Mouse (Mus musculus): Measurements from ENCODE around the gene Brdt. TPM values are rescaled to one million over a fixed set of nuclear protein-coding genes. Genes with fewer than 3 reads are reported as not detected.
"Not testable (repeated sequence)": the region's sequence is repeated elsewhere in the genome, so short reads cannot be mapped to it uniquely, and the experiment has no call there.

The Brdt gene
- polyA plus RNA-seq, 1 experiment, result not detected

DNA sequence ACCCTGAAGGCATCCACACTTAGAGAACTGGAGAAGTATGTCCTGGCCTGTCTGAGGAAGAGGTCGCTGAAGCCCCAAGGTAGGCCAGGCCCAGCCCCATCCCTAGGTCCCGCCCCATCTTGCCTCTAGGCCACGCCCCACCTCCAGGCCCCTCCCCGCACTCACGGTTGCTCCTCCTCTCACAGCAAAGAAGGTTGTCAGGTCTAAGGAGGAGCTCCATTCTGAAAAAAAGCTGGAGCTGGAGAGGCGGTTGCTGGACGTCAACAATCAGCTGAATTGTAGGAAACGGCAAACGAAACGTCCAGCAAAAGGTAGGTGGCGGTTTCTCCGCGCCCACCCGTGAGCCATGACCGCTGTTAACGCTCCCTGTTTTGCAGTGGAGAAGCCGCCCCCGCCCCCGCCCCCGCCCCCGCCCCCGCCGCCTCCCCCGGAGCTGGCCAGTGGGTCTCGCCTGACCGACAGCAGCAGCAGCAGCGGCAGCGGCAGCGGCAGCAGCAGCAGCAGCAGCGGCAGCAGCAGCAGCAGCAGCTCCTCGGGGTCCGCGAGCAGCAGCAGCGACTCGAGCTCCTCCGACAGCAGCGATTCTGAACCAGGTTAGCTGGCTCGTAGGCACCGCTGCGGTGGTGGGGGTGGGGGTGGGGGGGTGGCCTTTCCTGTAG lies 28.6 kb downstream of the Brdt start:
- H3K4me3 ChIP-seq (replicated peaks), result peak overlapping the region; percentile 64
- H3K27me3 ChIP-seq (ENCODE audit: control insufficient read depth), result peaks cover 2% of the 10 kb centered on the region; the same call in 1 of the 2 replicates
- H3K36me3 ChIP-seq (ENCODE audit: control insufficient read depth), result no peaks in the 10 kb centered on the region
- peaks cover 7% of the 10 kb centered on the region for H3K4me1 ChIP-seq (ENCODE audit: control insufficient read depth)
- H3K9me3 ChIP-seq (ENCODE audit: control insufficient read depth, low read length), result no peaks in the 10 kb centered on the region
- no peak for TF ChIP-seq TAL1 (IDR thresholded peaks at IDR 0.05; ENCODE audit: low read length)
- no peak for TF ChIP-seq GATA1 (IDR thresholded peaks at IDR 0.05; ENCODE audit: low read length)

DNA sequence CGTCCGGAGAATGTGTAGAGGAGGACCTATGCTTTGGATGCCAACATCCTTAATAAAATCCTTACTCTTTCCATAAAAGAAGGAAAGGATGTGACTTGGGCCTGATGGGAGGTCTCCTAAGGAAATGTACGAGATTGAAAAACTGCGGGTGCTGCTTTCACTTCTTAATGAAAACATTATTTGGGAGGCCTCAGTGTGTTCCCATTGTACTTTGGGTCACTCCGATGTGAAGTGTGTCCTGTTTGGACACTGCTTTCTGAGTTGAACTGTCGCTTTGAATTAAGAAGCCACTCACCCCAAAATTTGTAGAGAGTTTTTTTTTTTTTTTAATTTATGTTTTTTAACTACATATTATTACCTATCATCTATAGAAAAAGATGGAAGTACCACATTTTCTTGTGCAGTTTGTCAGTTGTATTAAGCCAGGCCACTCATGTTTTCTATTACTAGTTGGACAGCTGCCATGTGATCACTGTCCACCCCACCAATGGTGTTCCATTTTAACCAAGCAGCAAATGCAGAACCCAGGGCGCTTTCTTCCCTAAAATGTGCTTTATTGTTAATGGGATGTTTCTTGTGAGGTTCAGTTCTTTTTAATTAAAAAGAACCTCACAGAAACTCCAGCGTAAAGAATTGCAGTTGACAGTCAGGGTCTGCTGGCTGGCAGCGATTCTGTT lies 29.2 kb downstream of the Brdt start:
- Histone ChIP-seq H3K4me1 (ENCODE audit: control insufficient read depth) (peaks cover 7% of the 10 kb centered on the region), H3K9me3 (ENCODE audit: control insufficient read depth, low read length) (no peaks in the 10 kb centered on the region), H3K27me3 (ENCODE audit: control insufficient read depth) (peaks cover 2% of the 10 kb centered on the region; the same call in 1 of the 2 replicates), H3K36me3 (ENCODE audit: control insufficient read depth) (no peaks in the 10 kb centered on the region), H3K4me3 (replicated peaks) (peak overlapping the region; percentile 64)
- TF ChIP-seq TAL1 (IDR thresholded peaks at IDR 0.05; ENCODE audit: low read length) (no peak), GATA1 (IDR thresholded peaks at IDR 0.05; ENCODE audit: low read length) (no peak)

DNA sequence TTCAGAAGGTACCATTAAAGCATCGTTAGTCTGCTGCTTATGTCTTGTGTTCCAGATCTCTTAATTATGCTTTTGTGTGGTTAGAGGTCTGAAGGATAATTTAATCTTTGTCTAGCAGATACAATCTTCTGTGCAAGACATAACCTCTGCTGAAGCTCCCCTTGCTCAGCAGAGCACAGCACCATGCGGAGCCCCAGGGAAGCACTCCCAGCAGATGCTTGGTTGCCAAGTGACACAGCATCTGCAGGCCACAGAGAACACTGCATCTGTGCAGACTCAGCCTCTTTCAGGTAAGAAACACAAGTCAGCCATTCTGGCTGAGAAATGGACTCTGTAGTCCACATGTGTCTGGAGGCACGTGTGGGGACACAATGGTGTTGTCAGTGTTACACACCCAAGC lies 39.1 kb downstream of the Brdt start:
- Histone ChIP-seq H3K36me3 (ENCODE audit: control insufficient read depth) (no peaks in the 10 kb centered on the region), H3K27me3 (ENCODE audit: control insufficient read depth) (peaks cover 3% of the 10 kb centered on the region; the same call in 1 of the 2 replicates), H3K9me3 (ENCODE audit: control insufficient read depth, low read length) (no peaks in the 10 kb centered on the region), H3K4me1 (ENCODE audit: control insufficient read depth) (no peaks in the 10 kb centered on the region), H3K4me3 (replicated peaks) (no peak overlapping the region)
- TF ChIP-seq GATA1 (IDR thresholded peaks at IDR 0.05; ENCODE audit: low read length), result no peak
- TF ChIP-seq TAL1 (IDR thresholded peaks at IDR 0.05; ENCODE audit: low read length), result no peak

DNA sequence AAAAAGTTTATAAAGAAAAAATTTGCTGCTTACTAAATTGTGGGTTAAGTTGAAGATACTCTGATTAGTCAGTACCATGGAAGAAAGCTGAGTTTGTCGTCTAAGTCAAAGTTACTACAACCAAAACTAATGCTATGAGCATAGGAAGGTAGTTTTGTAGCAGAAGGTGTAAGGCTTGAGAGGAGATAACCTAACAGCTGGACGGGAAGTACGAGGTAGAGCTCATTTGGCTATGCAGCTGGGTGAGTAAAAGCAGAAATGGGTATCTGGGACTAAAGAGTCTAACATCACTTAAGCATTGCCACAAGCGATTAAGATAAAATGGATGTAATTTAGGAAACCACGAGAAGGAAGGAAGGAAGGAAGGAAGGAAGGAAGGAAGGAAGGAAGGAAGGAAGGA lies 40.4 kb downstream of the Brdt start:
- no peak overlapping the region for H3K4me3 ChIP-seq (replicated peaks)
- no peaks in the 10 kb centered on the region for H3K9me3 ChIP-seq (ENCODE audit: control insufficient read depth, low read length)
- H3K27me3 ChIP-seq (ENCODE audit: control insufficient read depth), result peaks cover 3% of the 10 kb centered on the region; the same call in 1 of the 2 replicates
- H3K36me3 ChIP-seq (ENCODE audit: control insufficient read depth), result no peaks in the 10 kb centered on the region
- H3K4me1 ChIP-seq (ENCODE audit: control insufficient read depth), result no peaks in the 10 kb centered on the region
- TF ChIP-seq GATA1 (IDR thresholded peaks at IDR 0.05; ENCODE audit: low read length), result no peak
- TF ChIP-seq TAL1 (IDR thresholded peaks at IDR 0.05; ENCODE audit: low read length), result no peak

DNA sequence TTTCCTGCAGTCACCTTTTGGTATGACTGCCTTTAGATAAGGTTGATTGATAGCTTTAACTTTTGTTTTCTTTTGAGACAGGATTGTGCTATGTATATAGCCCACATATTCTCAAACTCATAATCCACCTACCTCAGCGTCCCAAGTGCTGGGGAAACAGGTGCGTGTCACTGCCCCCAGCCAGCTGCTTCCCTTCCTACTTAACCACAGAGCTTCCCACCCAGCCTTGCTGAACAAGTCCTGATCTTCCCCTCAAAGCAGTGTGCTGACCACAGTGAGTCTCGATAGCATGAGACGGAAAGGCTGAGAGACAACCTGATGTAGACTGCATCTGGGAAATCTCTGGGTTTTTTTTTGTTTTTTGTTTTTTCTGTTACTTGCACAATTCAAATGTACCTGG lies 42.3 kb downstream of the Brdt start:
- TF ChIP-seq TAL1 (IDR thresholded peaks at IDR 0.05; ENCODE audit: low read length) (no peak), GATA1 (IDR thresholded peaks at IDR 0.05; ENCODE audit: low read length) (no peak)

DNA sequence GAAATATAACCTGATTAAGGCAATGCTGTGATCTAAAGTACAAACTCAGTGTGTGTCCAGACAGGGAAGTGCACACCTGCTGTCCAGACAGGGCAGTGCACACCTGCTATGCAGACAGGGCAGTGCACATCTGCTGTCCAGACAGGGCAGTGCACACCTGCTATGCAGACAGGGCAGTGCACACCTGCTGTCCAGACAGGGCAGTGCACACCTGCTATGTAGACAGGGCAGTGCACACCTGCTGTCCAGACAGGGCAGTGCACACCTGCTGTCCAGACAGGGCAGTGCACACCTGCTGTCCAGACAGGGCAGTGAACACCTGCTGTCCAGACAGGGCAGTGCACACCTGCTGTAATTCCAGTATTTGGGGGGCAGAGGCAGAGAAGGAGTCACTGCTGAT lies 55.5 kb downstream of the Brdt start:
- H3K4me3 ChIP-seq (replicated peaks); H3K4me1 ChIP-seq (ENCODE audit: control insufficient read depth); H3K9me3 ChIP-seq (ENCODE audit: control insufficient read depth, low read length); H3K27me3 ChIP-seq (ENCODE audit: control insufficient read depth); H3K36me3 ChIP-seq (ENCODE audit: control insufficient read depth): not testable (repeated sequence)

More for the DNA sequence above, 42.3 kb downstream of the Brdt start:
- Histone ChIP-seq H3K4me1 (ENCODE audit: control insufficient read depth) (no peaks in the 10 kb centered on the region), H3K27me3 (ENCODE audit: control insufficient read depth) (peaks cover 3% of the 10 kb centered on the region; the same call in 1 of the 2 replicates), H3K4me3 (replicated peaks) (no peak overlapping the region), H3K9me3 (ENCODE audit: control insufficient read depth, low read length) (no peaks in the 10 kb centered on the region), H3K36me3 (ENCODE audit: control insufficient read depth) (no peaks in the 10 kb centered on the region)

DNA sequence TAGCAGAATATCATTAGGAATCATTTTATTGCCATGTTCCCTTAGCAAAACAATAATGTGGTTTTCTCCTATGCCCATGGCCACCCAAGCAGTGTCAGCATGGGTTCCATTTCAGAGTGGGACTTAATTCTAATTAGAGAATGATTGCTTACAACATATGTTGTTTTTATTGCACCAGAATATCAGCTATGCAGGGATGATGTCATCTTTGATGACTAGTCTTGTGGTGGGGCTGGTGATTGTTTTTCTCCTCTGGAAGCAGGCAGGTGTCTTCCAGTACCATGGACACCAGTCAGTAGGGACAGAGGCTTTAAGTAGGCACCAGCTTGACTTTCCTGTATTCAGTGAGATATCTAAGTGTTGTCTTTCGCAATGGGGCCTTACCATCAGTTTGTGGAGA lies 56.8 kb downstream of the Brdt start:
- Histone ChIP-seq H3K9me3 (ENCODE audit: control insufficient read depth, low read length) (no peaks in the 10 kb centered on the region), H3K36me3 (ENCODE audit: control insufficient read depth) (no peaks in the 10 kb centered on the region), H3K4me3 (replicated peaks) (no peak overlapping the region), H3K27me3 (ENCODE audit: control insufficient read depth) (peaks cover 3% of the 10 kb centered on the region), H3K4me1 (ENCODE audit: control insufficient read depth) (no peaks in the 10 kb centered on the region)
- TF ChIP-seq TAL1 (IDR thresholded peaks at IDR 0.05; ENCODE audit: low read length), result no peak
- TF ChIP-seq GATA1 (IDR thresholded peaks at IDR 0.05; ENCODE audit: low read length), result no peak

DNA sequence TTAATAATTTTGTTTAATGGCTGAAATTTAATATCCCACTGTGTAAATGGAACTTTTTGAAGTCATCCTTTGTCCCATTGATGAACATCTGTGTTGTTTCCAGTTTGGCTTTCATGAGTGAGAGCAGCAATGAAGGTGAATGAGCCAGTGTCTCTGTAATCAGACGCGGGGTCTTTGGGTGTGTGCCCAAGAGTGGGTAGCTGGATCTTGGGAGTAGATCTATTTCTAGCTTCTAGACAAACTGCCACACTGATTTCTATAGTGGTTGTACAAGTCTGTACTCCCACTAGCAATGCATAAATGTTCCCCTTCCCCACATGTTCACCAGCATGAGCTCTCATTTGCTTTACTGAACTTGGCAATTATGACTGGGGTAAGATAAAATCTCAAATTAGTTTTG lies 58.4 kb downstream of the Brdt start:
- TF ChIP-seq TAL1 (IDR thresholded peaks at IDR 0.05; ENCODE audit: low read length) (no peak), GATA1 (IDR thresholded peaks at IDR 0.05; ENCODE audit: low read length) (no peak)
- no peaks in the 10 kb centered on the region for H3K4me1 ChIP-seq (ENCODE audit: control insufficient read depth)
- H3K36me3 ChIP-seq (ENCODE audit: control insufficient read depth), result no peaks in the 10 kb centered on the region
- H3K9me3 ChIP-seq (ENCODE audit: control insufficient read depth, low read length), result no peaks in the 10 kb centered on the region
- H3K4me3 ChIP-seq (replicated peaks), result no peak overlapping the region
- peaks cover 4% of the 10 kb centered on the region for H3K27me3 ChIP-seq (ENCODE audit: control insufficient read depth)

DNA sequence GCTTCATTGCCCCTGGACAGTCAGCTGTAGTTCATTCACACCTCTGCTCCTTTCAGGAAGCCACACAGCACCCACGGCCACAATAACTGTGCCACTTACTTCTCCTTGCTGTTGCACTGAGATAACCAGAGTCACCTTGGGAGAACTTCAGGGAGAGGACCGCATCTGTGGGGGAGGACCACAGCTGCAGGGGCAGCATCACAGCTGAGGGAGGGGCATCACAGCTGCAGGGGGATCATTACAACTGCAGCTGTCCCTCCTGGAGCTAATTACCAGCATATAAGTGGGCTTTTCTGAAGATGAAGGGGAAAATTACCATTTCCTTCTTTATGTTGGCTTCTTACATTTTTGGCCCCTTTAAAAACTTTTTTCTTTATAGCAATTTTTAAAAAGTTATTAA lies 63.5 kb downstream of the Brdt start:
- H3K36me3 ChIP-seq (ENCODE audit: control insufficient read depth), result no peaks in the 10 kb centered on the region
- TF ChIP-seq TAL1 (IDR thresholded peaks at IDR 0.05; ENCODE audit: low read length) (no peak), GATA1 (IDR thresholded peaks at IDR 0.05; ENCODE audit: low read length) (no peak)
- H3K27me3 ChIP-seq (ENCODE audit: control insufficient read depth), result peaks cover 3% of the 10 kb centered on the region; the same call in 1 of the 2 replicates

More for the DNA sequence above, 63.5 kb downstream of the Brdt start:
- Histone ChIP-seq H3K4me3 (replicated peaks) (no peak overlapping the region), H3K9me3 (ENCODE audit: control insufficient read depth, low read length) (no peaks in the 10 kb centered on the region), H3K4me1 (ENCODE audit: control insufficient read depth) (no peaks in the 10 kb centered on the region)
